Mouse (Mus musculus): ENCODE results near the gene Parp6. TPM values are rescaled to one million over a fixed set of nuclear protein-coding genes. Genes with fewer than 3 reads are reported as not detected.

The Parp6 gene
- 199 and 202 TPM in 2 replicates for polyA plus RNA-seq (2012; rRNA removed)

DNA sequence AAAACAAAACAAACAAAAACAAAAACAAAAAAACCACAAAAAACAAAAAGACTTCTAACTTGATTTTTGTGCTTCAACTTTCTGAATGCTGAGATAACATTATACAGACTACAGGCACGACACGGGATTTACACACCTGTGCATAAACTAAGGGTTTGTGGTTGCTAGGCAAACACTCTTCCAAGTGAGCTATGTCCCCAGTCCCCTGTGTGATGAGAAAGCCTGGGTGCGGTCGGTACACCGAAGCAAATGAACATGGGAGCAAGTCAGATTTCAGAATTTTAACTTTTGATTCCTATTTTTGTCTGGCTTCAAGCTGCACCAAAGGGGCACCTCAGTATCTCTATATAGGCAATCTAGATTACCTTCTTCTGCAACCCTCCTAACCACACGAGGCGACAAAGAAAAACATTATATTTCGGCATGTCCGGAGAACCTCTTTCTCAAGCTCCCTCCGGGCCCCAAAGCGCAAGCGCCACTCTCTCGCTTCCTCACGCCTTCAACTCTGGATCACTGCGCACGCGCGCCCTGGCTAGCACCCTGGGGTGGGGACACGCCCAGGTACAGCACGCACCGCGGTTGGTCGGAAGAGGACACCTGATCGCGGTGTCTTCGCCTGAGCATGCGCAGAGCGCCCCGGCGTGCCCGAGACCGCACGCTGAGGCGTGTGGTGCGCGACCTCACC is at the start of gene Parp6:
Parp6 (plus strand) TSS at position 663 of the 685 bp plus-strand sequence.
- peak; percentile 90 for TF ChIP-seq POLR2A (IDR thresholded peaks at IDR 0.05; ENCODE audit: extremely low read depth, insufficient read depth, low read length)
- no peak for TF ChIP-seq CTCF (IDR thresholded peaks at IDR 0.05; ENCODE audit: extremely low read depth, insufficient read depth, low read length)
- peaks cover 2% of the 10 kb centered on the region; the same call in 1 of the 2 replicates for H3K4me1 ChIP-seq (ENCODE audit: control insufficient read depth, insufficient read depth, low read length)
- peak within 1 kb of the TSS; percentile 61 for H3K27ac ChIP-seq (ENCODE audit: insufficient read depth, low read length)
- H3K4me3 ChIP-seq (ENCODE audit: insufficient read depth, low read length) = peak within 1 kb of the TSS; percentile 93

DNA sequence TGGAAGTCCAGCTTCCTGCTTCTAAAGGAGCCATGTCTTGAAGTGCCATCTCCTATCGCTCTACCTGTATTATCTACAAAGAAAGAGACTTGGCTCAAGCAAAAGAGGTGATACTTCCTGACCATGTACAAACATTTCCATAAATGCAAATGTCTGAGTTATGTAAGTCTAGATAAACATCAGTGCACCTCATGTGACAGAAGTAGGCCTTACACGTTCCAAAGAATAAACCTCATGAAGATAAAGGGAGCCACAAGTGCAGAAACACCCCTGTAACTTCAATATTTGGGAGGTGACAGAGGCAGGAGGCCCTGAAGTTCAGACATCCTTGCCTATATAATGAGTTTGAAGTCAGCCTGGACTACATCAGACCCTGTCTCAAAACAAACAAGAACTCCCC is 45.2 kb upstream of the Parp6 start:
- TF ChIP-seq POLR2A (IDR thresholded peaks at IDR 0.05; ENCODE audit: extremely low read depth, insufficient read depth, low read length) (no peak), CTCF (IDR thresholded peaks at IDR 0.05; ENCODE audit: extremely low read depth, insufficient read depth, low read length) (no peak)
- Histone ChIP-seq H3K4me1 (ENCODE audit: control insufficient read depth, insufficient read depth, low read length) (no peaks in the 10 kb centered on the region; the same call in 1 of the 2 replicates), H3K4me3 (ENCODE audit: insufficient read depth, low read length) (no peak overlapping the region)

DNA sequence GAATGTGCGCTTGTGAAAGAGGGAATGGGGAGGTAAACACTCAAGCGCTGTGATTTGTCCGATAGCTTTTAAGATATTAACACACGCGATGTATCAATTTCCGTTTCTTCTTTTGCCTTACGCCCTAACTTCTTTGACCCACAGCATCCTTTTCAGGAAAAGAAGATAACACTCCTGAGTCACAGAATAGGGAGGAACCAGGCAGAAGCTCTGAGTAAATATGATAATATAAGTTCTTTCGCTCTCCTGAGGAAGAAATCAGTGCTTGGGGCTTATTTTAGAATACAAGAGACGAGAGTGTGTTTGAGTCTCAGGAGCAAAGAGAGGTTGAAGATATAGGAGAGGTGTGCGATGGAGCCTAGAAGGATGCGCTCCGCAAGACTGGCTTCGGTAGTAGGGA is 39.7 kb upstream of the Parp6 start:
- Histone ChIP-seq H3K4me1 (ENCODE audit: control insufficient read depth, insufficient read depth, low read length) (peaks cover 3% of the 10 kb centered on the region; the same call in 1 of the 2 replicates), H3K4me3 (ENCODE audit: insufficient read depth, low read length) (peak overlapping the region; percentile 53), H3K27ac (ENCODE audit: insufficient read depth, low read length) (no peak overlapping the region)

More for the DNA sequence above, 45.2 kb upstream of the Parp6 start:
- no peak overlapping the region for H3K27ac ChIP-seq (ENCODE audit: insufficient read depth, low read length)

DNA sequence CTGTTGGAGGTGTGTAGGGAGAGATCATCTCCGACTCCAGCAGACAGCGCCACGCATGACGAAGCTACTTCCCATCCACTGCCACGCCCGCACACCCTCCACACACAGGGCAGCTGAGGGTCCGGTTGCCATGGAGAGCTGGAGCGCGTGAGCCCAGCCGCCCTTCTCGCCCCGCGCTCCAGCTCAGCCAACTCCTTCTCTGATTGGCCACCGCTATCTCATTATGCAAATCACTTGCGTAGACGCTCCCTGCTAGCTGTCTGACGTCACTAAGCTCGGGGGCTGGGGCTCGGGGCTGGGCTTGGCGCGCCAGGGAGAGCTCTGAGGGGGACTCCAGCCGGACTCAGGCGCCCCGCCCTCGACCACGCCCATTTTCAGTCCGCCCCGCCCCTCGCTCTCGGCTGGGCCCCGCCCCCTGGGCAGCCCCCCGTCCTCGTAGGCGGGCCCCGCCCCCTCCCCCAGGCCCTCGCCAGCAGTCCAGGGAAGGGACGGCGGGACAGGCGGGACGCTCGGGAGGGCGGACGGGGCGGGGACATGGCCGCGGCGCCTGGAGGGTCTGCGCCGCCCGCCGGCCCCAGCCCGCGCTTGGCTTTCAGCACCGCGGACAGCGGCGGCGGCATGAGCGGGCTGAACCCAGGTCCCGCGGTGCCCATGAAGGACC is 39.1 kb upstream of the Parp6 start, which contains the start of gene Celf6:
Celf6 (plus strand) TSS at position 74 of the 661 bp plus-strand sequence.
- peak within 1 kb of the TSS; percentile 53 for H3K4me3 ChIP-seq (ENCODE audit: insufficient read depth, low read length)
- peaks cover 3% of the 10 kb centered on the region; the same call in 1 of the 2 replicates for H3K4me1 ChIP-seq (ENCODE audit: control insufficient read depth, insufficient read depth, low read length)
- TF ChIP-seq CTCF (IDR thresholded peaks at IDR 0.05; ENCODE audit: extremely low read depth, insufficient read depth, low read length) = no peak
- TF ChIP-seq POLR2A (IDR thresholded peaks at IDR 0.05; ENCODE audit: extremely low read depth, insufficient read depth, low read length) = peak; percentile 54; the same call in 1 of the 2 replicates
- H3K27ac ChIP-seq (ENCODE audit: insufficient read depth, low read length) = no peak within 1 kb of the TSS

More for the DNA sequence above, 39.7 kb upstream of the Parp6 start:
- TF ChIP-seq CTCF (IDR thresholded peaks at IDR 0.05; ENCODE audit: extremely low read depth, insufficient read depth, low read length) = no peak
- no peak for TF ChIP-seq POLR2A (IDR thresholded peaks at IDR 0.05; ENCODE audit: extremely low read depth, insufficient read depth, low read length)

- peak overlapping the region; percentile 53 for H3K4me3 ChIP-seq (ENCODE audit: insufficient read depth, low read length)
- no peak for TF ChIP-seq CTCF (IDR thresholded peaks at IDR 0.05; ENCODE audit: extremely low read depth, insufficient read depth, low read length)
- no peak for TF ChIP-seq POLR2A (IDR thresholded peaks at IDR 0.05; ENCODE audit: extremely low read depth, insufficient read depth, low read length)
- H3K27ac ChIP-seq (ENCODE audit: insufficient read depth, low read length) = no peak overlapping the region
Measured at GRCm38 (mm10) chr9:59578505-59578867, 38.6 kb upstream of the Parp6 start.

DNA sequence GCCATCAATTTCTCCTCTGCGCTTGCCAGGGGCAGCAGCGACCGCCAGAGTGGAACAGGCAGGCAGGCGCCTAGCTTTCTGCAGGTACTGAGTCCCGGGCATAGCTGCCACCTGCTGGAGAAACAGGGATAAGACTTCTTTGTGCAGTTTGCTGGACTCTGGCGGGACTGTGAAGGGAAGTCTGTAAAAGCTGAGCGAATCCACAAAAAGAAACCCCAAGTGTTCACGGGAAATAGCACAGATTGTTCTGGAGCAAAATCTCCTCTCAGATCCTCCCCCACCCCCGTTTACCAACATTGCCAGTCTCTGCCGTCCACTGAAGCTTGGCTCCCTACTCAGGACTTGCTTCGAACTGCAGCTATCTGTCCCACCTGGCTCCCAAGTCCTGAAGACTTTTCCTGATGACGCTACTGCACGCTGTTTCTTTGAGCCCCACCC is 32.2 kb upstream of the Parp6 start:
- H3K4me3 ChIP-seq (ENCODE audit: insufficient read depth, low read length) = no peak overlapping the region
- peaks cover 4% of the 10 kb centered on the region for H3K4me1 ChIP-seq (ENCODE audit: control insufficient read depth, insufficient read depth, low read length)
- no peak overlapping the region for H3K27ac ChIP-seq (ENCODE audit: insufficient read depth, low read length)
- TF ChIP-seq POLR2A (IDR thresholded peaks at IDR 0.05; ENCODE audit: extremely low read depth, insufficient read depth, low read length) (no peak), CTCF (IDR thresholded peaks at IDR 0.05; ENCODE audit: extremely low read depth, insufficient read depth, low read length) (peak; percentile 78)

More at GRCm38 (mm10) chr9:59578505-59578867, 38.6 kb upstream of the Parp6 start:
- H3K4me1 ChIP-seq (ENCODE audit: control insufficient read depth, insufficient read depth, low read length) = peaks cover 3% of the 10 kb centered on the region; the same call in 1 of the 2 replicates

DNA sequence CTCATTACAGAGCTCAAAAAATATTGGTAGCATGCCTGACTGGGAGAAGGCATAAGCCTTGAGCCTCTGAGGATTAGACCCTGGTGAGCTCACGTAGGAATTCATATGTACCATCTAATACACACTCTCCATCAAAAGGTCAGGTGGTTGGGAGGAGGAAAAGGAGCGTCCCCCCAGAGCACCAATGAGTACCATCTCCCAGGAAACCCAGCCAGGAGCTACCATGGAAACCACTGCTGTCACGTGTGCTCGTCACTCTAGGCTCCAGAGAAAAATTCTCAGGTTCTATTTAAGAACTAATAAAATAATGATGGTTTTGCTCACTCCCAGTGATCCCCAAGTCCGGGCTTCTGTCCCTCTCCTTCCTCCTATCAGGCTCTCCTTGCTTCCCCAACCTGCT is 28.8 kb upstream of the Parp6 start:
- Histone ChIP-seq H3K4me3 (ENCODE audit: insufficient read depth, low read length) (no peak overlapping the region), H3K4me1 (ENCODE audit: control insufficient read depth, insufficient read depth, low read length) (peaks cover 4% of the 10 kb centered on the region), H3K27ac (ENCODE audit: insufficient read depth, low read length) (peak overlapping the region; percentile 56)
- TF ChIP-seq POLR2A (IDR thresholded peaks at IDR 0.05; ENCODE audit: extremely low read depth, insufficient read depth, low read length) = no peak
- no peak for TF ChIP-seq CTCF (IDR thresholded peaks at IDR 0.05; ENCODE audit: extremely low read depth, insufficient read depth, low read length)

- Histone ChIP-seq H3K27ac (ENCODE audit: insufficient read depth, low read length) (peak overlapping the region; percentile 62), H3K4me3 (ENCODE audit: insufficient read depth, low read length) (no peak overlapping the region), H3K4me1 (ENCODE audit: control insufficient read depth, insufficient read depth, low read length) (peaks cover 4% of the 10 kb centered on the region)
- TF ChIP-seq POLR2A (IDR thresholded peaks at IDR 0.05; ENCODE audit: extremely low read depth, insufficient read depth, low read length) = no peak
- TF ChIP-seq CTCF (IDR thresholded peaks at IDR 0.05; ENCODE audit: extremely low read depth, insufficient read depth, low read length) = no peak
Measured at GRCm38 (mm10) chr9:59588710-59589671, 28.1 kb upstream of the Parp6 start.
